Mouse (Mus musculus): ENCODE data around the gene Parp11. TPM values are rescaled to one million over a fixed set of nuclear protein-coding genes. Genes with fewer than 3 reads are reported as not detected.
A peak's percentile ranks its signal among the peaks of the same experiment; 100 is the strongest.

Gene Parp11
- polyA plus RNA-seq, 1 experiment from 2014 or later: 38.2 TPM

- 0 out of 2 replicates have a peak, but pooled peaks cover 2% of the 10 kb centered on the region for H3K27me3 ChIP-seq
- no peak overlapping the region for H3K4me3 ChIP-seq
- no peak for ATAC-seq (ENCODE audit: insufficient number of reproducible peaks, insufficient read depth, low FRiP score, low TSS enrichment)
- H3K27ac ChIP-seq: no peak overlapping the region
- H3K9ac ChIP-seq: no peak overlapping the region
- H3K36me3 ChIP-seq: no peaks in the 10 kb centered on the region
- H3K9me3 ChIP-seq: no peaks in the 10 kb centered on the region
- H3K4me1 ChIP-seq: peaks cover 4% of the 10 kb centered on the region; the same call in 1 of the 2 replicates
- H3K4me2 ChIP-seq (replicated peaks): no peak overlapping the region
- WGBS: 25% methylated on average over 10 of the region's 10 CpGs
These were observed 3.1 kb downstream of the Parp11 start for GRCm38 (mm10) chr6:127449531-127450422.

GRCm38 (mm10) chr6:127453407-127454343 lies 7.0 kb downstream of the Parp11 start:
- 0 out of 2 replicates have a peak, but pooled peaks cover 2% of the 10 kb centered on the region for H3K27me3 ChIP-seq
- H3K4me1 ChIP-seq: peaks cover 8% of the 10 kb centered on the region; the same call in 1 of the 2 replicates
- H3K9me3 ChIP-seq: no peaks in the 10 kb centered on the region
- no peaks in the 10 kb centered on the region for H3K36me3 ChIP-seq
- WGBS: under 1% methylated on average over 70 of the region's 70 CpGs
- H3K4me2 ChIP-seq (replicated peaks): peak overlapping the region; percentile 51
- H3K4me3 ChIP-seq: peak overlapping the region; percentile 60
- ATAC-seq (ENCODE audit: insufficient number of reproducible peaks, insufficient read depth, low FRiP score, low TSS enrichment): peak; percentile 94
- H3K9ac ChIP-seq: peak overlapping the region; percentile 65
- H3K27ac ChIP-seq: peak overlapping the region; percentile 91

GRCm38 (mm10) chr6:127454344-127454707 lies 7.7 kb downstream of the Parp11 start:
- Histone ChIP-seq H3K27me3 (0 out of 2 replicates have a peak, but pooled peaks cover 2% of the 10 kb centered on the region), H3K4me1 (peaks cover 8% of the 10 kb centered on the region; the same call in 1 of the 2 replicates), H3K4me2 (replicated peaks) (peak overlapping the region; percentile 51), H3K4me3 (peak overlapping the region; percentile 60), H3K36me3 (no peaks in the 10 kb centered on the region), H3K9ac (peak overlapping the region; percentile 65), H3K27ac (peak overlapping the region; percentile 91; the same call in 1 of the 2 replicates), H3K9me3 (no peaks in the 10 kb centered on the region)
- 41% methylated on average over 10 of the region's 10 CpGs for WGBS
- no peak for ATAC-seq (ENCODE audit: insufficient number of reproducible peaks, insufficient read depth, low FRiP score, low TSS enrichment)

GRCm38 (mm10) chr6:127454809-127455208 lies 8.2 kb downstream of the Parp11 start:
- H3K4me2 ChIP-seq (replicated peaks): peak overlapping the region; percentile 51
- H3K36me3 ChIP-seq: no peaks in the 10 kb centered on the region
- H3K4me3 ChIP-seq: no peak overlapping the region
- no peaks in the 10 kb centered on the region for H3K9me3 ChIP-seq
- ATAC-seq (ENCODE audit: insufficient number of reproducible peaks, insufficient read depth, low FRiP score, low TSS enrichment): no peak
- no peak overlapping the region for H3K9ac ChIP-seq
- WGBS: 84% methylated on average over 6 of the region's 6 CpGs
- H3K27ac ChIP-seq: no peak overlapping the region
- peaks cover 8% of the 10 kb centered on the region; the same call in 1 of the 2 replicates for H3K4me1 ChIP-seq
- H3K27me3 ChIP-seq: 0 out of 2 replicates have a peak, but pooled peaks cover 2% of the 10 kb centered on the region

- Histone ChIP-seq H3K9me3 (no peaks in the 10 kb centered on the region), H3K27me3 (0 out of 2 replicates have a peak, but pooled peaks cover 2% of the 10 kb centered on the region), H3K4me1 (peaks cover 8% of the 10 kb centered on the region; the same call in 1 of the 2 replicates), H3K36me3 (no peaks in the 10 kb centered on the region), H3K4me2 (replicated peaks) (no peak overlapping the region), H3K9ac (no peak overlapping the region), H3K4me3 (no peak overlapping the region), H3K27ac (no peak overlapping the region)
- no peak for ATAC-seq (ENCODE audit: insufficient number of reproducible peaks, insufficient read depth, low FRiP score, low TSS enrichment)
- WGBS: 94% methylated on average over 4 of the region's 4 CpGs
These were observed 8.8 kb downstream of the Parp11 start for GRCm38 (mm10) chr6:127455440-127455839.

GRCm38 (mm10) chr6:127456769-127457168 lies 10.1 kb downstream of the Parp11 start:
- 100% methylated on average over 2 of the region's 2 CpGs for WGBS
- H3K9ac ChIP-seq: no peak overlapping the region
- H3K4me1 ChIP-seq: peaks cover 8% of the 10 kb centered on the region; the same call in 1 of the 2 replicates
- no peaks in the 10 kb centered on the region for H3K27me3 ChIP-seq
- H3K27ac ChIP-seq: no peak overlapping the region
- no peak overlapping the region for H3K4me3 ChIP-seq
- H3K9me3 ChIP-seq: no peaks in the 10 kb centered on the region
- no peak overlapping the region for H3K4me2 ChIP-seq (replicated peaks)
- H3K36me3 ChIP-seq: no peaks in the 10 kb centered on the region
- no peak for ATAC-seq (ENCODE audit: insufficient number of reproducible peaks, insufficient read depth, low FRiP score, low TSS enrichment)

- Histone ChIP-seq H3K9ac (no peak overlapping the region), H3K4me2 (replicated peaks) (no peak overlapping the region), H3K4me1 (peaks cover 8% of the 10 kb centered on the region), H3K4me3 (no peak overlapping the region), H3K9me3 (no peaks in the 10 kb centered on the region), H3K27me3 (no peaks in the 10 kb centered on the region), H3K36me3 (no peaks in the 10 kb centered on the region), H3K27ac (no peak overlapping the region)
- 93% methylated on average over 2 of the region's 2 CpGs for WGBS
- no peak for ATAC-seq (ENCODE audit: insufficient number of reproducible peaks, insufficient read depth, low FRiP score, low TSS enrichment)
These were observed 13.1 kb downstream of the Parp11 start for GRCm38 (mm10) chr6:127459776-127460175.

- ATAC-seq (ENCODE audit: insufficient number of reproducible peaks, insufficient read depth, low FRiP score, low TSS enrichment): no peak
- 89% methylated on average over 4 of the region's 4 CpGs for WGBS
- Histone ChIP-seq H3K9ac (no peak overlapping the region), H3K4me1 (peaks cover 5% of the 10 kb centered on the region), H3K9me3 (no peaks in the 10 kb centered on the region), H3K27me3 (no peaks in the 10 kb centered on the region), H3K4me3 (no peak overlapping the region), H3K27ac (no peak overlapping the region), H3K4me2 (replicated peaks) (no peak overlapping the region), H3K36me3 (no peaks in the 10 kb centered on the region)
These were observed 14.9 kb downstream of the Parp11 start for GRCm38 (mm10) chr6:127461491-127461890.

- WGBS: 94% methylated on average over 6 of the region's 6 CpGs
- no peak overlapping the region for H3K27ac ChIP-seq
- H3K27me3 ChIP-seq: no peaks in the 10 kb centered on the region
- H3K4me1 ChIP-seq: peaks cover 5% of the 10 kb centered on the region
- ATAC-seq (ENCODE audit: insufficient number of reproducible peaks, insufficient read depth, low FRiP score, low TSS enrichment): no peak
- H3K9me3 ChIP-seq: no peaks in the 10 kb centered on the region
- no peak overlapping the region for H3K9ac ChIP-seq
- no peak overlapping the region for H3K4me2 ChIP-seq (replicated peaks)
- no peaks in the 10 kb centered on the region for H3K36me3 ChIP-seq
- H3K4me3 ChIP-seq: no peak overlapping the region
These were observed 15.6 kb downstream of the Parp11 start for GRCm38 (mm10) chr6:127462251-127462650.

- no peak for ATAC-seq (ENCODE audit: insufficient number of reproducible peaks, insufficient read depth, low FRiP score, low TSS enrichment)
- no peak overlapping the region for H3K27ac ChIP-seq
- no peaks in the 10 kb centered on the region for H3K36me3 ChIP-seq
- H3K4me2 ChIP-seq (replicated peaks): no peak overlapping the region
- no peak overlapping the region for H3K9ac ChIP-seq
- H3K27me3 ChIP-seq: no peaks in the 10 kb centered on the region
- H3K4me1 ChIP-seq: peaks cover 5% of the 10 kb centered on the region
- 59% methylated on average over 21 of the region's 21 CpGs for WGBS
- no peaks in the 10 kb centered on the region for H3K9me3 ChIP-seq
- no peak overlapping the region for H3K4me3 ChIP-seq
These were observed 16.8 kb downstream of the Parp11 start for GRCm38 (mm10) chr6:127463273-127464001.

- H3K4me1 ChIP-seq: peaks cover 5% of the 10 kb centered on the region
- H3K36me3 ChIP-seq: no peaks in the 10 kb centered on the region
- H3K4me3 ChIP-seq: no peak overlapping the region
- H3K27ac ChIP-seq: no peak overlapping the region
- ATAC-seq (ENCODE audit: insufficient number of reproducible peaks, insufficient read depth, low FRiP score, low TSS enrichment): no peak
- H3K9me3 ChIP-seq: no peaks in the 10 kb centered on the region
- no peak overlapping the region for H3K9ac ChIP-seq
- 87% methylated on average over 7 of the region's 7 CpGs for WGBS
- no peaks in the 10 kb centered on the region for H3K27me3 ChIP-seq
- H3K4me2 ChIP-seq (replicated peaks): no peak overlapping the region
These were observed 17.9 kb downstream of the Parp11 start for GRCm38 (mm10) chr6:127464523-127464922.

Measured in embryonic facial prominence, embryonic 12.5 days (tissue).